Mouse (Mus musculus): Measurements from ENCODE around the gene Prmt1.

- no peak for TF ChIP-seq SRF (IDR thresholded peaks at IDR 0.05; ENCODE audit: control insufficient read depth, insufficient read length, low read depth)
- no peak for TF ChIP-seq MAX (IDR thresholded peaks at IDR 0.05; ENCODE audit: low read depth)
- no peak for TF ChIP-seq POLR2A (IDR thresholded peaks at IDR 0.05; ENCODE audit: insufficient read length, low read depth)
- no peak for TF ChIP-seq MYOD1 (IDR thresholded peaks at IDR 0.05; ENCODE audit: control insufficient read depth in 1 of 3, insufficient read length in 2 of 3, low read depth in 2 of 3)
These were observed 26.4 kb downstream of the Prmt1 start for GRCm38 (mm10) chr7:44959874-44960511.
